Mouse (Mus musculus) limb, embryonic 11.5 days (tissue): ENCODE results near the gene Cd3g. TPM values are rescaled to one million over a fixed set of nuclear protein-coding genes. Genes with fewer than 3 reads are reported as not detected.
"Not testable (repeated sequence)": the region's sequence is repeated elsewhere in the genome, so short reads cannot be mapped to it uniquely, and the experiment has no call there.

Experiments
- ATAC-seq: fragments of 200-750 bp; cut with Nextera tagmentation; 2 replicates; pipeline ENCODE4 v1.8.0; 2017; ENCODE audit warnings: low read depth; ENCODE audit not compliant: insufficient number of reproducible peaks, low FRiP score, low TSS enrichment
- DNase-seq: peaks from one replicate; pipeline ENCODE4 v3.0.0-alpha.2; 2015; ENCODE audit warnings: low spot score
- H3K27ac ChIP-seq: fragments of 300-500 bp; sonication (generic); replicated peaks from 2 replicates; pipeline ENCODE4 v1.5.1; 2014; ENCODE audit warnings: low read depth, mild to moderate bottlenecking, low read length
- H3K27me3 ChIP-seq: fragments of 300-500 bp; sonication (generic); 2 replicates; pipeline ENCODE4 v1.6.1; 2014; ENCODE audit warnings: mild to moderate bottlenecking, low read length, mixed read lengths; ENCODE audit not compliant: control insufficient read depth, insufficient read depth
- H3K36me3 ChIP-seq: fragments of 300-500 bp; sonication (generic); 2 replicates; pipeline ENCODE4 v1.6.1; 2014; ENCODE audit warnings: mild to moderate bottlenecking, low read length, moderate library complexity, mixed read lengths; ENCODE audit not compliant: control insufficient read depth, insufficient read depth
- H3K4me1 ChIP-seq: fragments of 300-500 bp; sonication (generic); 2 replicates; pipeline ENCODE4 v1.6.1; 2014; ENCODE audit warnings: low read length, mixed read lengths; ENCODE audit not compliant: control insufficient read depth, insufficient read depth
- H3K4me2 ChIP-seq: fragments of 300-500 bp; sonication (generic); 2 replicates; pipeline ENCODE4 v1.6.1; 2014; ENCODE audit warnings: low read depth, mild to moderate bottlenecking, moderate library complexity; ENCODE audit not compliant: severe bottlenecking
- H3K4me3 ChIP-seq: fragments of 300-500 bp; sonication (generic); 2 replicates; pipeline ENCODE4 v1.5.1; 2014; ENCODE audit warnings: low read depth, low read length
- H3K9ac ChIP-seq: fragments of 300-500 bp; sonication (generic); 2 replicates; pipeline ENCODE4 v1.6.1; 2014; ENCODE audit warnings: mild to moderate bottlenecking, low read length
- H3K9me3 ChIP-seq: fragments of 300-500 bp; sonication (generic); 2 replicates; pipeline ENCODE4 v1.6.1; 2016; ENCODE audit warnings: low read length; ENCODE audit not compliant: control insufficient read depth
- WGBS: fragments of 180-500 bp; shearing (Covaris S2); extraction: QIAGEN DNeasy Blood & Tissue Kit; methylation state at CpG from one replicate; pipeline ENCODE4 v1.1.7; 2014; 5-methylcytosine and 5-hydroxymethylcytosine counted together
- polyA plus RNA-seq: library from polyadenylated mRNA; unstranded; fragments of >200 nt; fragmentation: Nextera tagmentation; extraction: Ambion mirVana; gene quantifications from 2 replicates; pipeline ENCODE4 v1.2.1, GENCODE M21; 2014

Cd3g gene
- polyA plus RNA-seq, 1 experiment from 2014 or later: 0.33 TPM

DNA sequence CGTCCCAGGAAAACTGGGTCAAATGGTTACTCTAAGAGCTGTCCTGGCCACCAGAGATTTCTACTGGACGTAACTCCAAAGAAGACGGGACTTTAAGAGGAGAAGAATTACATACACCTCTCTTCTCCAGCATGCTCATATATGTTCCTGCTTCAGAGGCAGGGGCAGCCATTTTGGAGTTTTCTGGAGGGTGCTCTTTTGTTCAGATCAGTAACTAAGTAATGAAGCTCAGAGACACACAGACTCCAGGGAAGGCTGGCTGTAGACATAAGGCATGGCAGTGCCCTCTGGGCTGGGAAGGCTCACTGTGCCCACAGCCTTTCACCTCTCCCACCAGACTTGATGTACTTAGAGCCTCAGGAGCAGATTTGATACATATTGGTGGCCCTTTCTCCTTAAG, 2.3 kb upstream of the Cd3g start:
- Histone ChIP-seq H3K9ac (no peak overlapping the region), H3K27ac (no peak overlapping the region), H3K36me3 (no peaks in the 10 kb centered on the region), H3K4me3 (no peak overlapping the region), H3K4me2 (no peak overlapping the region), H3K27me3 (no peaks in the 10 kb centered on the region), H3K4me1 (no peaks in the 10 kb centered on the region), H3K9me3 (no peaks in the 10 kb centered on the region)
- ATAC-seq: no peak
- WGBS: 89% methylated on average over 3 of the region's 3 CpGs
- DNase-seq: no peak

DNA sequence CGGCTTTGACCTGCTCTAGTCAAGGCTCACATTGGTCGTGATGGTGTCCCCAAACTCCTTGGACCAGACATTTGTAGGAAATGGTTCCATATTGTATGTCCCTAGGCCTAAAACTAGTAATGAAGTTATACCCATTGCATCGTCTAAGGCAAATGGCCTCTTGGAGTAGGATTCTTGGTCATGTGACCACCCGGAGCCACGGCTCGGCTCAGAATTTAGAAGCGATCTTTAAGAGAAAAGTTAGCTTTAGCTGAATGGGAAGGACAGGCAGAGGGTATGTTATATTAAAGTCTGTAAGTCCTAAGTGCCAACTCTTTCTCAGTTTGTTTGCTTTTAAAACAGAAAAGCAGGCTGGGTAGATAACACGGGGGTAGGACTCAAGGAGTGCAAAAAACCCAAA, 1.9 kb upstream of the Cd3g start:
- H3K9ac ChIP-seq: no peak overlapping the region
- no peak overlapping the region for H3K27ac ChIP-seq
- H3K27me3 ChIP-seq: no peaks in the 10 kb centered on the region
- no peak for ATAC-seq
- 91% methylated on average over 8 of the region's 8 CpGs for WGBS
- H3K36me3 ChIP-seq: no peaks in the 10 kb centered on the region
- H3K4me1 ChIP-seq: no peaks in the 10 kb centered on the region
- no peak for DNase-seq
- H3K4me3 ChIP-seq: no peak overlapping the region
- H3K4me2 ChIP-seq: no peak overlapping the region
- no peaks in the 10 kb centered on the region for H3K9me3 ChIP-seq

DNA sequence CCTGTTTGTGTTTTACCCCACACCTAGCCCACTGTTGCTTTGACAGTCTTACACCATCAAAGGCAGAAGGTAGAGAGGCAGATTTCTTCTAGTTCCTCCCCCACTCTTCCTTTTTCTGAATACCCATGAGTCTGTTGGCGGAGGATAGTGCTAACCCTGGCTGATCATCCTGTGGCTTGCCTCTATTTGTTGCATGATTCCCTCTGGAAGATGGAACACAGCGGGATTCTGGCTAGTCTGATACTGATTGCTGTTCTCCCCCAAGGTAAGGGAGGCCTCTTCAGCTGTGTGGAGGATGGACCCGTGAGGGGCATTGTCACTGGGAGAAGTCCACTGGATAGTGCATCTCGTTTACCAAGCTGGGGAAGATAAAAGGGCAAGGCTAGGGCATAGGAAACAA, 1.4 kb upstream of the Cd3g start, which contains the start of gene Cd3d:
Gene Cd3d, plus strand, starts transcription at position 111 of the 400 bp plus-strand sequence.
- DNase-seq (no peak), ATAC-seq (no peak)
- Histone ChIP-seq H3K27ac (no peak within 1 kb of the TSS), H3K36me3 (no peaks in the 10 kb centered on the region), H3K27me3 (no peaks in the 10 kb centered on the region), H3K9me3 (no peaks in the 10 kb centered on the region), H3K9ac (no peak within 1 kb of the TSS), H3K4me1 (no peaks in the 10 kb centered on the region), H3K4me3 (no peak within 1 kb of the TSS), H3K4me2 (no peak within 1 kb of the TSS)
- 80% methylated on average over 4 of the region's 4 CpGs for WGBS

DNA sequence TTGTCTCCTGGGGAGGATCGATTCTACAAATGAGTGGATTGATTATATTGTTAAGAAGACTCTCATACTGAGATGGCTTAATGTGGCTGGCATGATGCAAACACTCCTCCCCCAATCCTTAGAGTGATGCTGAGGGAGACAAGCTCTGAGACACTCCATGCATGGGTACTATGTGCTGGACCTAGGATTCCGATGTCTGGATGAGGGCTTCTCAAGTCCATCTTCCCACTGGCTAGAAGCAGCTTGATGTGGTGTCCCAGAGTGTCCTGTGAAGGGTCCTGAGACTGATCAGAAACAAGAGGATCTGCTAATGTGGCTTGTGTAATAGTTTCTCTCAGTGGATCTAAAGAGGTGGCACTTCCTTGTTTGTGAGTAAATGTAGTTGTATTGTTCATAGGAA, 873 bp upstream of the Cd3g start:
- Histone ChIP-seq H3K4me1 (no peaks in the 10 kb centered on the region), H3K36me3 (no peaks in the 10 kb centered on the region), H3K9me3 (no peaks in the 10 kb centered on the region), H3K27ac (no peak overlapping the region), H3K4me3 (no peak overlapping the region), H3K9ac (no peak overlapping the region), H3K27me3 (no peaks in the 10 kb centered on the region), H3K4me2 (no peak overlapping the region)
- 88% methylated on average over 2 of the region's 2 CpGs for WGBS
- no peak for DNase-seq
- no peak for ATAC-seq

DNA sequence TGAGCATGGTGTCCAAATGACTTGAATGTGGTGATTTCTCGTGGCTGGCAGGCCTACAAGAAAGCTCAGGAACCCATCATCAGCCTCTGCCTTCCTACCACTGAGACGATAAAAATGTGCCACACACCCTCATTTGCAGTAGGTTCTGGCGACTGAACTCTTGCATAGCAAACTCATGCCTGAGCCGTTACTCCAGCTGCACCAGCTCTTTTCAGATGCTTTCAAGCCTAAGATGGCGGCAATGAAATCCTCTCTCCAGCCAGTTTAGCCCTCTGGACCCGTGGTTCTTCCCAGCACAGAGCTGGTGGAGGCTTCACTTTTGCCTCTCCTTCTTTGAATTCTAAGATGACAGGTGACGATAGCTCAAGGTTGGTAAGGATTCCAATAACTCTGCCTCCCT, 425 bp downstream of the Cd3g start:
- no peak overlapping the region for H3K4me3 ChIP-seq
- no peaks in the 10 kb centered on the region for H3K4me1 ChIP-seq
- 83% methylated on average over 7 of the region's 7 CpGs for WGBS
- no peak overlapping the region for H3K9ac ChIP-seq
- no peak overlapping the region for H3K27ac ChIP-seq
- DNase-seq (no peak), ATAC-seq (no peak)
- no peaks in the 10 kb centered on the region for H3K36me3 ChIP-seq
- H3K27me3 ChIP-seq: no peaks in the 10 kb centered on the region
- no peak overlapping the region for H3K4me2 ChIP-seq
- no peaks in the 10 kb centered on the region for H3K9me3 ChIP-seq

DNA sequence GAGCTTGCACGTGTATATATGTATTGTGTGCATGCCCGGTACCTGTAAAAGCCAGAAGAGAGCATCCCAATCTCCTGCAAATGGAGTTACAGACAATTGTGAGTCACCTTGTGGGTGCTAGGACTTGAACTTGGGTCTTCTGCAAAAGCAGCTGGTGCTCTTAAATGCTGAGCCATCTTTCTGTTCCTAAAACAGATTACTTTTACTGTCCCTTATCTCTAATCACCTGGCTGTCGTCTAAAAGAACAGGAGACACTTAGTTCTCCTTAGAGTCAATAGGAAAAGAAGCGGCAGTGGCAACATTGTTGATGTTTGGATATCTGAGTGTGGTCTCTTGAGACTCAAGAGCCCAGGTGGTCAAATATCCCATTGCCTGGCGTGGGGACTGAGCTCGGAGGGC, 2.4 kb downstream of the Cd3g start:
- ATAC-seq (no peak), DNase-seq (no peak)
- Histone ChIP-seq H3K4me3 (no peak overlapping the region), H3K4me2 (no peak overlapping the region), H3K27me3 (no peaks in the 10 kb centered on the region), H3K36me3 (no peaks in the 10 kb centered on the region), H3K9me3 (no peaks in the 10 kb centered on the region), H3K4me1 (no peaks in the 10 kb centered on the region), H3K27ac (no peak overlapping the region), H3K9ac (no peak overlapping the region)
- WGBS: 75% methylated on average over 6 of the region's 6 CpGs

DNA sequence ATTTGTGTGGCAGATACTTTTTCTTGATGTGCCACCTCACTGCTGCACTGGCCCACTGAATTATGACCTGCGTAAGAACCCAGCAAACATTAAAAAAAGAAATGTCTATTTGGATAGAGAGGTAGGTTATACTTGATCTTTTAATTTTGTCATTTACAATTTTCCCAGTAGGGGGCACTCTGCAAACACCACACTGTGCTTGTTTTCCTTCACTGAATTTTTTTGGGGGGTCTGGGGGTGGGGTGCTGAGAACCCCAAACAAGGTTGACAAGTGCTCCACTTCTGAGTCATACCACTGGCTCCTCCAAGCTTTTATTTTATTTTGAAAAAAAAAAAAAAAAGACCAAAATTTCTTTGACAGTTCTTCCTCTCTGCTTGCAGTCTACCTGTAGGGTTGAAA, 10.8 kb downstream of the Cd3g start:
- H3K9ac ChIP-seq: no peak overlapping the region
- H3K27ac ChIP-seq: no peak overlapping the region
- ATAC-seq (no peak), DNase-seq (no peak)
- H3K9me3 ChIP-seq: no peaks in the 10 kb centered on the region
- H3K36me3 ChIP-seq: no peaks in the 10 kb centered on the region
- H3K4me2 ChIP-seq: no peak overlapping the region
- H3K4me3 ChIP-seq: no peak overlapping the region
- 67% methylated on average over 1 of the region's 1 CpGs for WGBS
- H3K4me1 ChIP-seq: peaks cover 4% of the 10 kb centered on the region
- H3K27me3 ChIP-seq: no peaks in the 10 kb centered on the region

DNA sequence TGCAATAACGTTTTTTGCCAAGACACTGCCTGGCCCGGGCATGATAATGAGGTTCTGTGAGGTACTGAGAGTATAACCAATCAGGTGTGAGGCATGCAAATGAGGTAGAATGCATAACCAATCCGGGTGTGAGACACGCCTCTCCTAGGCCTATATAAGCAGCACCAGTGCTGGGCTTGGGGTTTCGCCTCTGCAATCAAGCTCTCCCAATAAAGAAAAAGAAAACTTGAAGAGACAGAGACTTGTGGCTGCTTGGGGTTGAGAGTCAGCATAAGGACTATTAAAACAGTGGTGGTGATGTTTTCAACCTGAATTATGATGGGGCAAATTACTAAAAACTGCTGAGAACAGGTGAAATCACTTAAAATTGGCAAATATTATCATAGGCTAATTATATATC, 12.5 kb downstream of the Cd3g start:
- H3K27ac ChIP-seq, H3K27me3 ChIP-seq, DNase-seq, H3K9ac ChIP-seq, H3K4me3 ChIP-seq, H3K36me3 ChIP-seq, ATAC-seq, H3K4me1 ChIP-seq, H3K4me2 ChIP-seq, H3K9me3 ChIP-seq: not testable (repeated sequence)
- WGBS: 87% methylated on average over 5 of the region's 5 CpGs

DNA sequence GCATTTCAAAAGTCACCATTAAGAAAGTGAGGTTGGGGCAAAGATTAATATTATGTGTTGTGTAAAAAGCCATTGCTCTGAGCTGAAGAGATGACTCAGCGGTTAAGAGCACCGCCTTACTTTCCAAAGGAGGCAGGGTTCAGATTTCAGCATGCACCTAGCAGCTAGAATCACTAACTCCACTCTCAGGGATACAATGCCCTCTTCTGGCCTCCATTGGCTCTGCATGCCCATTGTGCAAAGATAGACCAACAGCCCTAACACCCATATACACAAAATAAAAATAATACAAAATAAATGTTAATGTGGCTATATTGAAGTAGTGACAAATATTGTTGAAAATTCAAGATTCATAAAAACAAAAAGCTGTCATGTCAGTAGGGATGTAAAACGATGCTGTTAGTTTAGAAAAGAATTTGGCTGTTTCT, 13.4 kb downstream of the Cd3g start:
- Histone ChIP-seq H3K36me3 (no peaks in the 10 kb centered on the region), H3K4me2 (no peak overlapping the region), H3K27me3 (no peaks in the 10 kb centered on the region), H3K4me1 (peaks cover 4% of the 10 kb centered on the region), H3K4me3 (no peak overlapping the region), H3K9ac (no peak overlapping the region), H3K9me3 (no peaks in the 10 kb centered on the region), H3K27ac (no peak overlapping the region)
- peak; percentile 85 for DNase-seq
- ATAC-seq: peak; percentile 44; the same call in 1 of the 2 replicates
- WGBS: 26% methylated on average over 3 of the region's 3 CpGs
